Mouse (Mus musculus) subcutaneous adipose tissue, adult 2 months (tissue): ENCODE measurements around the gene Utp14b. TPM values are rescaled to one million over a fixed set of nuclear protein-coding genes. Genes with fewer than 3 reads are reported as not detected.

ENCODE experiments used
- polyA plus RNA-seq: library from polyadenylated mRNA; depleted of rRNA; stranded (reverse); fragments of >200 nt; gene quantifications from 2 replicates; pipeline ENCODE4 v1.2.3, GENCODE M21; 2012; ENCODE audit warnings: low replicate concordance; rRNA removed

The Utp14b gene
- 0.52 and 0.82 TPM in 2 replicates for polyA plus RNA-seq

GRCm38 (mm10) chr1:78657671-78658440 lies at the start of gene Utp14b, which contains the start of gene Acsl3:
TSS of gene Utp14b (plus strand) at chr1:78658038.
TSS of gene Acsl3 (plus strand) at chr1:78657825.

Other genes starting within 250 kb of the Utp14b start
- 25.6 and 30.4 TPM in 2 replicates for gene Farsb, start 169.1 kb upstream of the Utp14b start, polyA plus RNA-seq
- gene Mogat1, start 147.0 kb upstream of the Utp14b start, polyA plus RNA-seq, result 29.2 and 33.4 TPM in 2 replicates
- 0.21 and 0.98 TPM in 2 replicates for gene BC035947, start 145.9 kb upstream of the Utp14b start, polyA plus RNA-seq
- 9.6 and 11.2 TPM in 2 replicates for gene Acsl3, start 213 bp upstream of the Utp14b start, polyA plus RNA-seq
- 1.4 and 12.7 TPM in 2 replicates for gene Kcne4, start 158.7 kb downstream of the Utp14b start, polyA plus RNA-seq